Mouse (Mus musculus) A20 (cell line): Measurements from ENCODE around the gene Gm20388.
"Not testable (repeated sequence)": the region's sequence is repeated elsewhere in the genome, so short reads cannot be mapped to it uniquely, and the experiment has no call there.

Source experiments
- DNase-seq: peaks from one replicate; pipeline ENCODE4 v3.0.0-alpha.2; 2011; ENCODE audit warnings: low read depth, low spot score

Gene Gm20388

GRCm38 (mm10) chr8:121584730-121585129 is 1674.1 kb downstream of the Gm20388 start:
- peak; percentile 50 for DNase-seq

GRCm38 (mm10) chr8:121585159-121585825 is 1674.7 kb downstream of the Gm20388 start:
- peak; percentile 100 for DNase-seq

DNA sequence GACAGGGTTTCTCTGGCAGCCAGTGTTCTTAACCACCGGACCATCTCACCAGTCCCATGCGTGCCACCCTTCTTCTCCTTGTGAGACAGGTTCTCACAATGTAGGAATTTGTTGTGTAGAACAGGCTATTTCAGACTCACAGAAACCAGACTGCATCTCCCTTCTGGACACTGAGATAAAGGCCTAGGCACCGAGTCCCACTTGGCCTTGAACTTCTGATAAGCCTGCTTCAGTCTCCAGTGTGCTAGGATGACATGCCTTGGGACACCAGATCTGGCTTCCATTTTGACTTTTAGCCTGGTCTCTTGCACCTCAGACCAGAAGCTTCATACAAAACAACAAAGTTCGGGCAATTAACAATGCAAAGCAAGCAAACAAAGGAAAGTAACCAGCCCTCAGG is 1678.1 kb downstream of the Gm20388 start:
- DNase-seq = no peak

DNA sequence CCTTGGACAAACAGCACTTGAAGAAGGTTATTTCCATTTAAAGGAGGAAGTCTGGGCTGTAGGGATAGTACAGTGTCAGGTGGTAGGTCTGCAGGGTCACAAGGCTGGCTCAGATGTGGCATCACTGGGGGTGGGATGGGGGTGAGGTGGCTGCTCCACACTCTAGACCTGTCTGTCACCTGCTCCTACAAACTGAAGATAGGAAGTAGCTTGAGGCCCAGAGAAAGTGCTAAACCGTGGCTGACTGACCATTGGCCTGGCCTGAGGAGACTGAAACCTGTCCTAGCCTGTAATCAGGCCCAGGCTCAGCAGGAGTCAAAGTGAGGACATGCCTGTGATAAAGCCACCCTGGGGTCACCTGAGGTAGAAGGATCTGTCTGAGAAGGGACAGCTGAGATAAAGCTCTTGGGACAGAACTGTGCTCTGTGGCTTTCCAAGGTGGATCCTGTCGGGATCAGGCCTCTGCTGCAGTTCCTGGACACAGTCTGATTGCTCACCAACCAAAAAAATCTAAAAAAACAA is 1678.6 kb downstream of the Gm20388 start:
- DNase-seq = no peak

DNA sequence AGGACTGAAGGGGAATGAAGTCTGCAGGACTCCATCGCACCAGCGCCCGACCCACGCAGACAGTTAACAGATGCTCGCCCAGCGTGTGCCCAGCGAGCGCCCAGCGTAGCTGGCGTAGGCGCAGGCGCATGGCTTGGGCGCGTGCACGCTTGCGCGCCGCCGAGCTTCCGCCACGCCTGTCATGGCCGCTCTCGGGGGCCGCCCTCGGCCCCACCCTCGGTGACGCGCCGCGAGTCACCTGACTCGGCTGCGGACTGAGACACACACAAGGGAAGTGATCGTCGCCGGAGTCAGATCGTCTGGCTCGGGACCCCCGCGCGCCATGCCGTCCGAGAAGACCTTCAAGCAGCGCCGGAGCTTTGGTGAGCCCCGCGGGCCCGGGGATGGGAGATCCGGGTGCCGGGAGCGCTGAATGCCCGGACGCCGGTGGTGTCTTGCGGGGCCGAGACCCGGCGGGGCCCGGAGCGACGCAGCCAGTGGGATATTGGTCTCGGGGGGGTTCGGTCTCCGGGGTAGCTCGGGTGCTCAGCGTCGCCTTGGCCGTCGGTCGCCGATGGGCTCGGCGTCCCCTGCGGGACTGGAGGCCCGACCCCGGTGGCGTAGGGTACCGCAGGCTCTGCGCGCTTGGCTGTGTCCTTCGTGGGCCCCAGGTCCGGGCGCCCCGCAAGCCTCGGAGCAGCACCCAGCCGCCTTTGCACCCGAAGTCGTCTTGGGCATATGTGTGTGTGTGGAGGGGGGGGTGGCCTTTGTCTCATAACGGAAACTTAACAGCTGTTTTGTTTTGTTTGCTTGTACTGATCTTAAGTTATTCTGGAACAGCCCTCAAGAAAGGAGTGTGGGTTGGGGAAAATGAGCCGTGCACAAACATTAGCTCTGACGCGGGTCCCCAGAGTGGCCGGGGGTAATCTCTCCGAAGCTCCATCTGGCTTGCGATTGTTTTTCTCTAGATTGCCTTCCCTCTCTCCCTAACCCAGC is 1679.8 kb downstream of the Gm20388 start, which contains the start of gene Map1lc3b:
Gene Map1lc3b, plus strand, starts transcription at position 159 of the 975 bp plus-strand sequence.
- peak; percentile 95 for DNase-seq

DNA sequence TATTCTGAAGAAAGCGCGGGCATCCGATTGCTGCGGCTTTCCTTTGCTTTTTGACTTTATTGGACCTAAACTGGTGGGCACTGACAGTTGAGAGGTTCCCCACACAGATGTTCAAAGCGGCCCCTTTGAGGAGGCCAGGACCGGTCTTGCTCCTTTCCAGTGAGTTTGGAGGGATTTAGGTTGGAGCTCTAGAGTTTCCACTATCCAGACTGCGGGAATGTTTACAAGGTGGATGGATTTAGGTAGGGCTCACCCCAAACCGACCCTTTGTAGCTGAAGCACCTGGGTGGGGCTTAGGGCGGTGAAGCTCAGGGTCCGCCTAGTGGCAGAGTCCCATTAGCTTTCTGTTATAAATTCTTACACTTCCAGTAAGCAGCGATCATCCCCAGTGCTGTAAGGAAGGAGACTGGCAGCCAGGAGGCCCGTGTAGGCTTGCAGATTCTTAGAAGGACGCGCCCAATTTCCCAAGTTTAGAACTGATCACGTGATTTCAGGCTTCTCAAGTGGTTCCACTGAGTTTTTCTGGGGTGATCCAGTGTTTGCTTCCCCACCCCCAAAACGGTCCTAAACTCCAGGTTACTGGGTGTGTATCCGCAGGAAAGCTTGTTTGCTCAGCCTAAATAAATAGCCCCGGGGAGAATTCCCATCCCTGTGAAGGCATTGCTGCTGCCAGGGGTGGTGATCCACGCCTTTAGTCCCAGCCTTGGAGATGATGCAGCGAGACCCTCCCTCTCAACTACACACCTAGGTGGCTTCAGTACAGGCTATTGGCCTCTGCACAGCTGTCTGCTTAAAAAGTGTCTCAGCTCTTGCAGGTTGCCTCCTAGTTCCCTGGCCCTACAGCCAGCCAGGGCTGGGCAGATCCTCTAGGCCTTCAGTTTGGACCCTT is 1680.8 kb downstream of the Gm20388 start:
- peak; percentile 74 for DNase-seq

GRCm38 (mm10) chr8:121593293-121593692 is 1682.7 kb downstream of the Gm20388 start:
- no peak for DNase-seq

DNA sequence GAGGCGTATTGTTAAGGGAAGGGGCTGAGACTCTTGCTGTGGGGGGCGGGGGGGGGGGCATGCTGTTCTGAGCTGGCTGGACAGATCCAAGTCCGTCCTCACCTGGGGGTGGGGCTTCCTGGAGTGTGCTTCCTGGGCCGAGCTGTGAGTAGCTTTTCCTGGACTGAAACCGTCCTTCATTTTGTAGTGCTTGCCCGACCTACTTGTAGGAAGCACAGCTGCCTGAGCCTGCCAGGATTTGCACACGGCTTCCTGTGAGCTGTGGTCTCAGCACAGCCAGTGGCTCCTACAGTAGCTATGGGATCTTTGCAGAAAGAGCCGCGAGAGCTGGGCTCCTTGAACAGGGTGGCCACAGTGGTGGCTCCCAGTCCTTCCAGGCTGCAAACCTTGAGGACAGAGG is 1683.3 kb downstream of the Gm20388 start:
- no peak for DNase-seq

DNA sequence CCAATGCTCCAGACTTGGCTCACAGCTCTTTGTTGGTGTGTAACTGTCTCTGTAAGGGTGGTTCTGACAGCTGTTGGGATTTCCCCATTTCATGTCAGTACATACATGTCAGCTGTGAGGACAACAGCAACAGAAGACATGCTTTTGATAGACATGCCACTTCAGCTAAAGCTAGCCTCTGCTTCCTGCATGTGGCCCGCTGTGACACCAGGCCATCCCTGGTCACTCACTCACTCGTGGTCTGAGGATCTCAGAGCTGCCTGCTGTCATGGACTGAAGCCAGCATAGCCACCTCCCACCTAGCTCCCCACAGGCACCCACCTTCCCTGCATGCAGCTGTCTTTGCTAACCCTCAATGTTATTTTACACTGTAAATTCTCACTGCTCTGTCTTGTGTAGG is 1686.9 kb downstream of the Gm20388 start:
- DNase-seq = not testable (repeated sequence)

DNA sequence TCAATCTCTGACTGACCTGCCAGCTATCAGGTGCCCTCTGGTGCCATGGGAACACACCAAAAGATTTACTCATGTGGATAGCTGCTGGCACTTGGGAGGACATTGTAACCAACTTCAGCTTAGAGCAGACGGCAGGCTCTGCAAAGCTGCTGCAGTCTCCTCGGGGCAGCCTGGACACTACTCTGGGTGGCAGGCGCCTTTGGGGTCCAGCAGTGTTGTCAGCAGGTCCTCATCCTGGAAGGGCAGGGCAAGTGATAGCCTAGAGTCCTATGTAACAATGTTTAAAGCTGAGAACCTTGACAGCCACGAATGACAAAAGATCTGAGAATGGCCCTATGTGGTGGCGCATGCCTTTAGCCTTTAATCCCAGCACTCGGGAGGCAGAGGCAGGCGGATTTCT is 1687.5 kb downstream of the Gm20388 start:
- no peak for DNase-seq

- DNase-seq = peak; percentile 74
These were observed 1688.3 kb downstream of the Gm20388 start for GRCm38 (mm10) chr8:121598892-121599291.

DNA sequence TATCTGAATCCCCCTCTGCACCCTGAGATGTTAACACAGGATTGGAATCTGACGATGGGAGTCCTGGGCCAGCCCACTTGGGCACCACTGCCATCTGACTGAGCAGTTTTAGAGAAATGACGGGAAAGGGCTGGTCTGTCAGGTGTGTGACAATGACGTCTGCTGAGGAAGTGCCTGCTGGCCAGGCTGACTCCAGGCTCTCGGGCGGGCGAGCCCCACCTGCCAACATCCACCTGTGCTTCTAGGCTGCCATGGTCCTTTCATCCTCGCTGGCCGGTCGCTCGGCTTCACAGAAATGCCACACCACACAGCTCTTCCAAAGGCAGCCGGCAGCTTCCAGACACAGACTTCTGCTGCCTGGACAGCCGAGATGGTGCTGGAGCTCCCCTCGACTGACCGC is 1689.2 kb downstream of the Gm20388 start:
- no peak for DNase-seq

GRCm38 (mm10) chr8:121602411-121602810 is 1691.8 kb downstream of the Gm20388 start:
- no peak for DNase-seq

DNA sequence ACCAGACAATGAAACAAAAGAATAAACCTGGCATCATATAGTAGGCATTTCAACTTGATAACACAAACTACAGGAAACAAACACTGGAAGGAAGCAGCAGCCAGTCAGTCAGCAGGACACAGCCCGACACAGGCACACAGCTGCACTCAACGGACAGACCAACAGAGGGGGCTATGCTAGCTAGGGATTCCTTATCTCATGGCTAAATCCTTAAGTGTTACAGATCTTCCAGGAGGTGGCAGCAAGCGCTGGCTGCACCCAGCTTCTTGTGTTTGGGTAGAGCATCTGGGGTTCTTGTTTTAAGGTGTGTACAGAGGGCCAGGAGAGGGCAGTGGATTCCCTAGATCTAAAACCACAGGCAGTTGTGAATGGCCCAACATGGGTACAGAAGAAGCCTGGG is 1692.2 kb downstream of the Gm20388 start:
- peak; percentile 74 for DNase-seq

GRCm38 (mm10) chr8:121603801-121604200 is 1693.2 kb downstream of the Gm20388 start:
- no peak for DNase-seq

DNA sequence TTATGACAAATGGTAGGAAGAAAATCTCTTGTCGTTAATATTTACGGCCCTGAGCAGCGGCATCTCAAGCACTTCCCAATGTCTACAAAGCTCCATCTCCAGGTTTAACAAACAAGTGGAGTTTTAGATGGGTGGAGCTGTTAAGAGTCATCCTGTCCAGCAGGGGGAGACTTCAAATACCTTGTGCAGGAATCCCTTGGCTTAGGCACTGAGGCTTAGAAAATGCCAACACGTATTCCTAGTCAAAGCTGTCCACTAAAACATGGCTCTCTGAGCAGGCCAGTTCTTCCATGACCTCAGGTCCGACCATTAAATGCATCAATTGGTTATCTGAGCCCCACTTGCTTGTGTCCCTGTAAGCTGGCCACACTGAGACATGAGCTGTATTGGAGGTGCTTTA is 1697.0 kb downstream of the Gm20388 start:
- DNase-seq = peak; percentile 30

DNA sequence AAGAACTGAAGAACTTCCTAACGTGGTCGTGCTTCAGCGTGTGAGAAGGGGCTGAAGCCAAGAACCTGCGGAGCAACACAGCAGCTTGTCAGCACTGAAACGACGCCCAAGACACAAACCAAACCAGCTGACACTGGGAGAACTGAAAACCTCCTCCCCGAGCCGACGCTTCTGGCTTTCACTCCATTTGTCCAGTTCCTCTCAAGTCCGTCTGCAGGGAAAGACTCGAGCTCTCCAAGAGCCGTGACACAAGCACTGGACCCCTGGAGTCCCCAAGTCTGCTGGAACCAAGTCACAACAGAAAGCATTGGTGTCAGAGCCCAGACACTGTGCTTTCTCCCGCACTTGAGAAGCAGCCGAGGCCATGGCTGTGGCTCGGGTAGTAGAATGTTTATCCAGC is 1698.6 kb downstream of the Gm20388 start:
- no peak for DNase-seq

DNA sequence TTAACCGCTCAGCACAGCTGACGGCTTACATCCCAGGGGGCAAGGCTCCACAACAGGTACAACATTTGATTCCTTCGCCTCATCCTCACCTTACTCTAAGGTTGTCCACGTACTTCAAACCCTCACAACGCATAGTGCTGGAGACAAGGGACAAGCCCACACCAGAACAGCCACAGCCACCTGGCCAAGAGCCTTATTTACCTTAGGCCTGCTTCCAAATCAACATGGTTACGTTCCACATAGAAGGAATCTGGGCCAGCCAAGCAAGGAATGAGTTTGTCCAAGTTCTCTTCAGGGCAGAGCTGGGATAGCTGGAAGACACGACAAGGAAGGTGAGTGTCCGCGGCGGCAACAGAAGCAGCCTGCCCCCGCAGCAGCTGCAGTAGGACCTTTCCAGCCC is 1699.3 kb downstream of the Gm20388 start:
- DNase-seq = no peak

GRCm38 (mm10) chr8:121613419-121613818 is 1702.8 kb downstream of the Gm20388 start:
- DNase-seq = no peak

GRCm38 (mm10) chr8:121619401-121619995 is 1708.9 kb downstream of the Gm20388 start:
- DNase-seq = no peak
